Mouse (Mus musculus): ENCODE measurements around the gene Mtrf1. TPM values are rescaled to one million over a fixed set of nuclear protein-coding genes. Genes with fewer than 3 reads are reported as not detected.
"Not testable (repeated sequence)": the region's sequence is repeated elsewhere in the genome, so short reads cannot be mapped to it uniquely, and the experiment has no call there.

The Mtrf1 gene
- total RNA-seq, 1 experiment from 2014 or later, result 6.7 TPM

- DNase-seq, result no peak
Observed at GRCm38 (mm10) chr14:79445055-79445620, 47.6 kb downstream of the Mtrf1 start.

- peak; percentile 89 for DNase-seq
Observed at GRCm38 (mm10) chr14:79451681-79452590, 54.4 kb downstream of the Mtrf1 start, which contains the start of gene Kbtbd6. Gene Kbtbd6 (plus strand): TSS chr14:79451835.

GRCm38 (mm10) chr14:79452591-79452934 is 55.0 kb downstream of the Mtrf1 start:
- not testable (repeated sequence) for DNase-seq

- DNase-seq, result no peak
Observed at GRCm38 (mm10) chr14:79460401-79460800, 62.8 kb downstream of the Mtrf1 start.

- no peak for DNase-seq
Observed at GRCm38 (mm10) chr14:79460988-79461387, 63.4 kb downstream of the Mtrf1 start.

- DNase-seq, result no peak
Observed at GRCm38 (mm10) chr14:79465623-79466022, 68.1 kb downstream of the Mtrf1 start.

GRCm38 (mm10) chr14:79467621-79468020 is 70.0 kb downstream of the Mtrf1 start:
- DNase-seq, result peak; percentile 78

Other genes with a start within 250 kb of the Mtrf1 start
- not detected in 2 replicates for gene Zfp957, start 150.4 kb upstream of the Mtrf1 start, total RNA-seq (2021)
- gene Rgcc, start 96.1 kb upstream of the Mtrf1 start, total RNA-seq (2021), result 172 and 203 TPM in 2 replicates
- 22.5 and 22.9 TPM in 2 replicates for gene Naa16, start 7.0 kb upstream of the Mtrf1 start, total RNA-seq (2021)
- gene Kbtbd7, start 28.7 kb downstream of the Mtrf1 start, total RNA-seq (2021), result 8.7 and 10.0 TPM in 2 replicates
- gene Kbtbd6, start 54.1 kb downstream of the Mtrf1 start, total RNA-seq (2021), result 0.70 and 0.75 TPM in 2 replicates
- 23.6 and 33.8 TPM in 2 replicates for gene Elf1, start 83.4 kb downstream of the Mtrf1 start, total RNA-seq (2021)
- 34.3 and 38.9 TPM in 2 replicates for gene Wbp4, start 83.7 kb downstream of the Mtrf1 start, total RNA-seq (2021)
- gene Sugt1, start 189.9 kb downstream of the Mtrf1 start, total RNA-seq (2021), result 142 and 161 TPM in 2 replicates